Mouse (Mus musculus) testis, adult 2 months (tissue): ENCODE measurements around the gene Agbl3. TPM values are rescaled to one million over a fixed set of nuclear protein-coding genes. Genes with fewer than 3 reads are reported as not detected.

Source experiments
- H3K27ac ChIP-seq: fragments of 200-500 bp; 2 replicates; pipeline ENCODE4 v1.5.1; 2012; ENCODE audit warnings: low read depth, low read length; ENCODE audit not compliant: control insufficient read depth, insufficient read depth
- H3K27me3 ChIP-seq: fragments of 200-500 bp; 2 replicates; pipeline ENCODE4 v1.6.1; 2012; ENCODE audit warnings: mild to moderate bottlenecking, low read length, moderate library complexity; ENCODE audit not compliant: control insufficient read depth, insufficient read depth
- H3K36me3 ChIP-seq: fragments of 200-500 bp; 2 replicates; pipeline ENCODE4 v1.6.1; 2012; ENCODE audit warnings: mild to moderate bottlenecking, low read length; ENCODE audit not compliant: control insufficient read depth, insufficient read depth
- H3K4me1 ChIP-seq: fragments of 200-500 bp; 2 replicates; pipeline ENCODE4 v1.6.1; 2012; ENCODE audit warnings: low read length; ENCODE audit not compliant: control insufficient read depth, insufficient read depth
- H3K4me3 ChIP-seq: fragments of 200-500 bp; 2 replicates; pipeline ENCODE4 v1.5.1; 2012; ENCODE audit warnings: low read depth, mild to moderate bottlenecking, low read length, moderate library complexity, mixed read lengths; ENCODE audit not compliant: control insufficient read depth
- CTCF ChIP-seq: fragments of 200-500 bp; IDR thresholded peaks from 2 replicates; pipeline ENCODE4 v1.5.1; 2012; ENCODE audit warnings: low read depth, mild to moderate bottlenecking, inconsistent platforms, low read length, moderate library complexity; ENCODE audit not compliant: control insufficient read depth, insufficient read depth, insufficient replicate concordance
- POLR2A ChIP-seq: fragments of 200-500 bp; IDR thresholded peaks from 2 replicates; pipeline ENCODE4 v1.6.1; 2012; ENCODE audit warnings: low read depth, mild to moderate bottlenecking, inconsistent platforms, low read length, moderate library complexity; ENCODE audit not compliant: control insufficient read depth
- polyA plus RNA-seq: library from polyadenylated mRNA; depleted of rRNA; stranded (reverse); fragments of >200 nt; gene quantifications from 2 replicates; pipeline ENCODE4 v1.2.3, GENCODE M21; 2012

The Agbl3 gene
- polyA plus RNA-seq, 1 experiment: 21.5 TPM

- Histone ChIP-seq H3K27me3 (no peaks in the 10 kb centered on the region), H3K27ac (no peak overlapping the region), H3K4me3 (no peak overlapping the region), H3K36me3 (no peaks in the 10 kb centered on the region), H3K4me1 (no peaks in the 10 kb centered on the region)
- TF ChIP-seq POLR2A (no peak), CTCF (no peak)
Observed at GRCm38 (mm10) chr6:34770491-34770890, 9.7 kb upstream of the Agbl3 start.

GRCm38 (mm10) chr6:34776396-34776795 is 3.8 kb upstream of the Agbl3 start:
- H3K36me3 ChIP-seq: no peaks in the 10 kb centered on the region

GRCm38 (mm10) chr6:34777094-34777493 is 3.1 kb upstream of the Agbl3 start:
- H3K27me3 ChIP-seq: no peaks in the 10 kb centered on the region

More at GRCm38 (mm10) chr6:34776396-34776795, 3.8 kb upstream of the Agbl3 start:
- TF ChIP-seq POLR2A: no peak
- no peak for TF ChIP-seq CTCF
- Histone ChIP-seq H3K27me3 (no peaks in the 10 kb centered on the region), H3K4me3 (no peak overlapping the region), H3K27ac (no peak overlapping the region), H3K4me1 (no peaks in the 10 kb centered on the region; the same call in 1 of the 2 replicates)

GRCm38 (mm10) chr6:34777981-34778668 is 2.1 kb upstream of the Agbl3 start:
- H3K36me3 ChIP-seq: no peaks in the 10 kb centered on the region
- TF ChIP-seq CTCF (no peak), POLR2A (no peak)
- peak overlapping the region; percentile 70 for H3K4me3 ChIP-seq
- H3K4me1 ChIP-seq: no peaks in the 10 kb centered on the region; the same call in 1 of the 2 replicates
- no peak overlapping the region for H3K27ac ChIP-seq
- H3K27me3 ChIP-seq: no peaks in the 10 kb centered on the region

More at GRCm38 (mm10) chr6:34777094-34777493, 3.1 kb upstream of the Agbl3 start:
- Histone ChIP-seq H3K36me3 (no peaks in the 10 kb centered on the region), H3K4me3 (peak overlapping the region; percentile 80), H3K27ac (peak overlapping the region; percentile 84), H3K4me1 (no peaks in the 10 kb centered on the region; the same call in 1 of the 2 replicates)
- no peak; the same call in 1 of the 2 replicates for TF ChIP-seq POLR2A
- TF ChIP-seq CTCF: no peak

- TF ChIP-seq POLR2A: no peak
- no peak for TF ChIP-seq CTCF
- Histone ChIP-seq H3K4me3 (peak overlapping the region; percentile 91), H3K36me3 (no peaks in the 10 kb centered on the region; the same call in 1 of the 2 replicates), H3K27me3 (no peaks in the 10 kb centered on the region), H3K4me1 (no peaks in the 10 kb centered on the region; the same call in 1 of the 2 replicates), H3K27ac (peak overlapping the region; percentile 99)
Observed at GRCm38 (mm10) chr6:34780943-34781289, 684 bp downstream of the Agbl3 start.

- H3K36me3 ChIP-seq: no peaks in the 10 kb centered on the region; the same call in 1 of the 2 replicates
- TF ChIP-seq POLR2A: no peak
- no peak for TF ChIP-seq CTCF
- no peaks in the 10 kb centered on the region for H3K27me3 ChIP-seq
- no peaks in the 10 kb centered on the region; the same call in 1 of the 2 replicates for H3K4me1 ChIP-seq
- no peak overlapping the region for H3K4me3 ChIP-seq
- no peak overlapping the region for H3K27ac ChIP-seq
Observed at GRCm38 (mm10) chr6:34782493-34782892, 2.3 kb downstream of the Agbl3 start.

GRCm38 (mm10) chr6:34796881-34797280 is 16.6 kb downstream of the Agbl3 start:
- no peak overlapping the region for H3K4me3 ChIP-seq
- H3K27me3 ChIP-seq: no peaks in the 10 kb centered on the region
- TF ChIP-seq CTCF (no peak), POLR2A (no peak)
- no peaks in the 10 kb centered on the region for H3K4me1 ChIP-seq
- H3K36me3 ChIP-seq: no peaks in the 10 kb centered on the region
- no peak overlapping the region for H3K27ac ChIP-seq

- H3K27ac ChIP-seq: no peak overlapping the region
- no peaks in the 10 kb centered on the region for H3K36me3 ChIP-seq
- H3K4me3 ChIP-seq: no peak overlapping the region
- no peaks in the 10 kb centered on the region for H3K27me3 ChIP-seq
- H3K4me1 ChIP-seq: no peaks in the 10 kb centered on the region
- TF ChIP-seq POLR2A (no peak), CTCF (no peak)
Observed at GRCm38 (mm10) chr6:34797887-34798286, 17.7 kb downstream of the Agbl3 start.
